Mouse (Mus musculus): ENCODE results near the gene Gm10961.

DNA sequence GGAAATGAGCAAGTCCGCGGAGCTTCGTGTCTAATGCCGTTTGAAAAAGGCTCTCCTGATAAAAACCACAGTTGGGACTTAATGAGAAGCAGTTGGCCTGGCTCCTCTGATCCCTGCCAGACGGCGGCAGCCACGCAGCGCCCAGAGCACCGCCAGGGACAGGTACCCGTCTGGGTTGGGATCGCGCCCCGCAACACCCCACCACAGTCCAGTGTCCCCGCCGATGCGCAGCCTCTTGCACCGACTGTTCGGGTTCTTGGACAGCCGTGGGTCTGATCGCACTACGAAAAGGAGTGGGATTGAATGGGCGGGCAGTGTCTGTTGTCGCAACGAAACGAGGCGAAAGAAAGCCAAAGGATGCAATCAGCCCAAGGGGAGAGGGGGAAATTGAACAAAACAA lies 34.6 kb upstream of the Gm10961 start:
- no peak for TF ChIP-seq CTCF (IDR thresholded peaks at IDR 0.05)
- no peak for TF ChIP-seq EP300 (IDR thresholded peaks at IDR 0.05)

All from lung, postnatal 0 days (tissue).